Comparison of ENCODE assay signal across 30 mouse cellular contexts in the genomic region with DNA sequence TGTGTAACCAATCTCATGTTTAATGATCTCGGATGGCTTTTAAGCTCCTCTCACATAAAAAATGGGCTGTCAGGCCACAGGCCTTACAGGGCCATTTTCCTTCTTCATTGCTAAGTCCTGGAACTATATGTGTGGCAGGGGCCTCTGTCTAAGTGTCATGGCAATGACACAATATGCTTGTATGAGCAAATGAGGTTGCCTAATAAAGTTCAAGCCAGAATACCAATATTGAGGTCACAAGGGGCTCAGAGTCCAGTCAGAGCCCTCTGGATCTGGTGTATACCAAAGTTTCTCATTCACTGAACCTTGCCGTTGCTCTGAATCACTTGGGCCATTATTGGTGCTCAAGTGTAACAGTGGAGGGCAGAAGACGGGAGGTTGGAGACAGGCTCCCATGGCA. TPM values are rescaled to one million over a fixed set of nuclear protein-coding genes. Genes with fewer than 3 reads are reported as not detected.
DNase-seq lines count a peak whose midpoint lies in the region; ATAC-seq and TF ChIP-seq lines count a peak whose summit lies in the region.
"Had no signal": no experiment of that assay in that cellular context is flagged by ENCODE, and none has a peak within 500 bp of the region (broad histone marks: within the 10 kb centered on the region; RNA-seq: fewer than 3 reads in every experiment).

No protein-coding gene starts in this region.

- no peak overlapping the region for H3K4me2 ChIP-seq in intestine, embryonic 16.5 days (ENCODE audit: low read depth, low read length)
- H3K4me2 ChIP-seq in intestine, embryonic 15.5 days (replicated peaks) = no peak overlapping the region
- no peak overlapping the region for H3K4me2 ChIP-seq in liver, postnatal 0 days (ENCODE audit: low read depth, low read length)
- no peak overlapping the region for H3K4me2 ChIP-seq in intestine, postnatal 0 days (replicated peaks; ENCODE audit: low read depth)
- H3K4me2 ChIP-seq: embryonic facial prominence, embryonic 13.5 days; forebrain, embryonic 12.5 days; forebrain, embryonic 15.5 days; heart, embryonic 13.5 days; hindbrain, embryonic 13.5 days had no signal

- H3K27me3 ChIP-seq in intestine, embryonic 16.5 days (replicated peaks; ENCODE audit: control insufficient read depth, insufficient read depth, low read length) = no peaks in the 10 kb centered on the region
- no peaks in the 10 kb centered on the region for H3K27me3 ChIP-seq in intestine, embryonic 15.5 days (replicated peaks)
- no peaks in the 10 kb centered on the region for H3K27me3 ChIP-seq in liver, postnatal 0 days (ENCODE audit: insufficient read depth, low read length)
- no peaks in the 10 kb centered on the region for H3K27me3 ChIP-seq in intestine, postnatal 0 days (replicated peaks; ENCODE audit: control insufficient read depth, insufficient read depth, low read length)
- H3K27me3 ChIP-seq: CH12.LX; embryonic facial prominence, embryonic 13.5 days; forebrain, embryonic 12.5 days; forebrain, embryonic 15.5 days; heart, embryonic 13.5 days; hindbrain, embryonic 13.5 days; Patski had no signal

- ATAC-seq in intestine, embryonic 16.5 days = no peak; the same call in 1 of the 2 replicates
- no peak; the same call in 1 of the 2 replicates for ATAC-seq in intestine, embryonic 15.5 days
- peak; percentile 91 for ATAC-seq in liver, postnatal 0 days
- 0 out of 2 replicates have a peak, but pooled peaks have one; percentile 13 for ATAC-seq in intestine, postnatal 0 days
- ATAC-seq: forebrain, embryonic 15.5 days; hindbrain, embryonic 16.5 days; Patski had no signal

- no peak overlapping the region for H3K9ac ChIP-seq in intestine, embryonic 16.5 days (ENCODE audit: low read depth, low read length)
- no peak overlapping the region for H3K9ac ChIP-seq in intestine, embryonic 15.5 days
- H3K9ac ChIP-seq in liver, postnatal 0 days (replicated peaks) = no peak overlapping the region
- no peak overlapping the region for H3K9ac ChIP-seq in intestine, postnatal 0 days (ENCODE audit: low read depth, low read length)
- H3K9ac ChIP-seq: embryonic facial prominence, embryonic 13.5 days; forebrain, embryonic 12.5 days; forebrain, embryonic 15.5 days; heart, embryonic 13.5 days; hindbrain, embryonic 13.5 days had no signal

- no peaks in the 10 kb centered on the region for H3K36me3 ChIP-seq in intestine, embryonic 16.5 days (ENCODE audit: control insufficient read depth, insufficient read depth, low read length)
- H3K36me3 ChIP-seq in intestine, embryonic 15.5 days = no peaks in the 10 kb centered on the region
- H3K36me3 ChIP-seq in liver, postnatal 0 days (replicated peaks; ENCODE audit: insufficient read depth, low read length) = no peaks in the 10 kb centered on the region
- H3K36me3 ChIP-seq in intestine, postnatal 0 days (ENCODE audit: control insufficient read depth, insufficient read depth) = no peaks in the 10 kb centered on the region
- H3K36me3 ChIP-seq: embryonic facial prominence, embryonic 10.5 days; embryonic facial prominence, embryonic 13.5 days; forebrain, embryonic 12.5 days; forebrain, embryonic 15.5 days; heart, embryonic 10.5 days; heart, embryonic 13.5 days; hindbrain, embryonic 13.5 days had no signal

- peak overlapping the region; percentile 29; the same call in 1 of the 2 replicates for H3K27ac ChIP-seq in intestine, embryonic 16.5 days (ENCODE audit: low read length)
- no peak overlapping the region for H3K27ac ChIP-seq in intestine, embryonic 15.5 days
- H3K27ac ChIP-seq in liver, postnatal 0 days (ENCODE audit: low read depth) = peak overlapping the region; percentile 79
- no peak overlapping the region for H3K27ac ChIP-seq in intestine, postnatal 0 days (ENCODE audit: low read depth, low read length)
- H3K27ac ChIP-seq: embryonic facial prominence, embryonic 10.5 days; embryonic facial prominence, embryonic 13.5 days; forebrain, embryonic 12.5 days; forebrain, embryonic 15.5 days; heart, adult 2 months; heart, embryonic 10.5 days; heart, embryonic 13.5 days; hindbrain, embryonic 13.5 days had no signal

- peak; percentile 20 for DNase-seq in liver, postnatal 0 days
- DNase-seq in liver = no peak
- DNase-seq in cerebellum, postnatal 25 days = no peak
- DNase-seq: adrenal gland, adult 2 months; adrenal gland, postnatal 14 days; B cell, adult 2 months; cerebellum, adult 11 months; cerebellum, adult 2 months; cerebellum, adult 9-11 months; cerebellum, postnatal 36 days; embryo, embryonic 11 days; gastrocnemius, postnatal 25 days; heart, adult 2 months; heart, postnatal 14 days; heart, postnatal 4 days had no signal

- no peak for TF ChIP-seq CTCF in liver, postnatal 0 days (IDR thresholded peaks at IDR 0.05; ENCODE audit: low read depth)
- TF ChIP-seq CTCF in intestine, postnatal 0 days (IDR thresholded peaks at IDR 0.05; ENCODE audit: low read depth) = no peak

- no peaks in the 10 kb centered on the region for H3K9me3 ChIP-seq in intestine, embryonic 16.5 days (ENCODE audit: control insufficient read depth, low read length)
- H3K9me3 ChIP-seq in intestine, embryonic 15.5 days = no peaks in the 10 kb centered on the region
- no peaks in the 10 kb centered on the region for H3K9me3 ChIP-seq in liver, postnatal 0 days (ENCODE audit: low read length)
- no peaks in the 10 kb centered on the region for H3K9me3 ChIP-seq in intestine, postnatal 0 days (ENCODE audit: control insufficient read depth)
- H3K9me3 ChIP-seq: embryonic facial prominence, embryonic 10.5 days; embryonic facial prominence, embryonic 13.5 days; forebrain, embryonic 12.5 days; forebrain, embryonic 15.5 days; G1E; heart, embryonic 10.5 days; heart, embryonic 13.5 days; hindbrain, embryonic 13.5 days had no signal

- TF ChIP-seq EP300 in liver, postnatal 0 days (IDR thresholded peaks at IDR 0.05; ENCODE audit: low read depth) = no peak; the same call in 1 of the 2 replicates

- H3K4me1 ChIP-seq in intestine, embryonic 16.5 days (ENCODE audit: control insufficient read depth, insufficient read depth, low read length) = peaks cover 11% of the 10 kb centered on the region; the same call in 1 of the 2 replicates
- peaks cover 17% of the 10 kb centered on the region for H3K4me1 ChIP-seq in intestine, embryonic 15.5 days (replicated peaks)
- peaks cover 2% of the 10 kb centered on the region for H3K4me1 ChIP-seq in liver, postnatal 0 days (ENCODE audit: insufficient read depth)
- no peaks in the 10 kb centered on the region for H3K4me1 ChIP-seq in intestine, postnatal 0 days (replicated peaks; ENCODE audit: control insufficient read depth, insufficient read depth, low read length)

- 50% methylated on average over 3 of the region's 3 CpGs for WGBS in intestine, embryonic 16.5 days
- WGBS in intestine, embryonic 15.5 days = 30% methylated on average over 3 of the region's 3 CpGs
- WGBS in liver, postnatal 0 days (ENCODE audit: insufficient replicate concordance) = 62% methylated on average over 3 of the region's 3 CpGs
- WGBS in intestine, postnatal 0 days = 46% methylated on average over 3 of the region's 3 CpGs

- H3K4me3 ChIP-seq in intestine, embryonic 16.5 days (ENCODE audit: low read length) = no peak overlapping the region
- H3K4me3 ChIP-seq in intestine, embryonic 15.5 days (replicated peaks) = no peak overlapping the region
- H3K4me3 ChIP-seq in liver, postnatal 0 days (ENCODE audit: low read depth, low read length) = no peak overlapping the region
- H3K4me3 ChIP-seq in intestine, postnatal 0 days (ENCODE audit: low read depth, low read length) = no peak overlapping the region
- H3K4me3 ChIP-seq: embryonic facial prominence, embryonic 10.5 days; embryonic facial prominence, embryonic 13.5 days; erythroblast, embryonic 14.5 days; forebrain, embryonic 12.5 days; forebrain, embryonic 15.5 days; heart, adult 2 months; heart, embryonic 10.5 days; heart, embryonic 13.5 days; hindbrain, embryonic 13.5 days had no signal

RNA-seq across cellular contexts. Expression of gene Rasl11b, which starts 47.6 kb away (rescaled TPM):
- polyA plus RNA-seq in intestine, embryonic 16.5 days (2015; fragmentation: Nextera tagmentation; extraction: Ambion mirVana) = 31.5 and 37.6 TPM in 2 replicates
- 34.9 and 38.3 TPM in 2 replicates for polyA plus RNA-seq in intestine, embryonic 15.5 days (2015; fragmentation: Nextera tagmentation; extraction: Ambion mirVana)
- 9.4 and 9.6 TPM in 2 replicates for polyA plus RNA-seq in liver, postnatal 0 days (2015; fragmentation: Nextera tagmentation; extraction: Ambion mirVana)
- polyA plus RNA-seq in intestine, postnatal 0 days (2015; fragmentation: Nextera tagmentation; extraction: Ambion mirVana) = 15.9 and 19.4 TPM in 2 replicates
- polyA plus RNA-seq: erythroblast, embryonic 14.5 days had no signal

Comparison
In these comparisons a context has a peak if more than half of its experiments do, and no peak if none do; other contexts are left out.
1. ATAC-seq: peak in liver, postnatal 0 days (single experiment) and intestine, postnatal 0 days (single experiment); none in intestine, embryonic 16.5 days (single experiment) and intestine, embryonic 15.5 days (single experiment).
2. H3K27ac ChIP-seq: peak in intestine, embryonic 16.5 days (single experiment) and liver, postnatal 0 days (single experiment); none in intestine, embryonic 15.5 days (single experiment) and intestine, postnatal 0 days (single experiment).